Mouse (Mus musculus) erythroblast, embryonic 14.5 days (primary cell): ENCODE results near the gene Anapc11. TPM values are rescaled to one million over a fixed set of nuclear protein-coding genes. Genes with fewer than 3 reads are reported as not detected.
A peak's percentile ranks its signal among the peaks of the same experiment; 100 is the strongest.
"Not testable (repeated sequence)": the region's sequence is repeated elsewhere in the genome, so short reads cannot be mapped to it uniquely, and the experiment has no call there.

Source experiments
- H3K27me3 ChIP-seq: 2 replicates; pipeline ENCODE4 v1.6.1; 2012; ENCODE audit warnings: inconsistent platforms; ENCODE audit not compliant: control insufficient read depth
- H3K36me3 ChIP-seq: 2 replicates; pipeline ENCODE4 v1.6.1; 2012; ENCODE audit warnings: mild to moderate bottlenecking, inconsistent platforms; ENCODE audit not compliant: control insufficient read depth
- H3K4me1 ChIP-seq: 2 replicates; pipeline ENCODE4 v1.6.1; 2012; ENCODE audit warnings: inconsistent platforms; ENCODE audit not compliant: control insufficient read depth
- H3K4me3 ChIP-seq: replicated peaks from 2 replicates; pipeline ENCODE3; 2012; ENCODE audit warnings: moderate library complexity, mild to moderate bottlenecking, inconsistent platforms
- H3K9me3 ChIP-seq: 2 replicates; pipeline ENCODE4 v1.6.1; 2012; ENCODE audit warnings: low read length, inconsistent platforms, mixed read lengths; ENCODE audit not compliant: control insufficient read depth
- GATA1 ChIP-seq: IDR thresholded peaks from 2 replicates; pipeline ENCODE4 v1.6.1; 2012; ENCODE audit warnings: low read length, inconsistent platforms, mixed read lengths
- TAL1 ChIP-seq: IDR thresholded peaks from 3 replicates; pipeline ENCODE4 v1.6.1; 2012; ENCODE audit warnings: low read length, inconsistent platforms, mixed read lengths
- polyA plus RNA-seq: library from polyadenylated mRNA; stranded (reverse); fragments of >175 nt; gene quantifications from 2 replicates; pipeline ENCODE4 v1.2.3, GENCODE M21; 2012

Gene Anapc11
- polyA plus RNA-seq, 1 experiment, result 12.9 TPM

- Histone ChIP-seq H3K36me3 (peaks cover 42% of the 10 kb centered on the region), H3K4me3 (peak overlapping the region; percentile 90), H3K9me3 (peaks cover 3% of the 10 kb centered on the region; the same call in 1 of the 2 replicates), H3K27me3 (no peaks in the 10 kb centered on the region), H3K4me1 (peaks cover 56% of the 10 kb centered on the region)
- TF ChIP-seq GATA1 (no peak), TAL1 (no peak)
Observed at GRCm38 (mm10) chr11:120579316-120580107, 18.7 kb upstream of the Anapc11 start.

GRCm38 (mm10) chr11:120580190-120580589 is 18.0 kb upstream of the Anapc11 start:
- peaks cover 46% of the 10 kb centered on the region for H3K36me3 ChIP-seq
- H3K9me3 ChIP-seq, result peaks cover 3% of the 10 kb centered on the region; the same call in 1 of the 2 replicates
- peaks cover 51% of the 10 kb centered on the region for H3K4me1 ChIP-seq
- TF ChIP-seq GATA1, result no peak
- TF ChIP-seq TAL1, result no peak
- peak overlapping the region; percentile 90 for H3K4me3 ChIP-seq
- no peaks in the 10 kb centered on the region for H3K27me3 ChIP-seq

GRCm38 (mm10) chr11:120580871-120581331 is 17.3 kb upstream of the Anapc11 start:
- TF ChIP-seq TAL1 (no peak), GATA1 (no peak)
- H3K36me3 ChIP-seq, result peaks cover 53% of the 10 kb centered on the region
- H3K27me3 ChIP-seq, result no peaks in the 10 kb centered on the region
- H3K4me1 ChIP-seq, result peaks cover 50% of the 10 kb centered on the region
- H3K9me3 ChIP-seq, result peaks cover 3% of the 10 kb centered on the region; the same call in 1 of the 2 replicates
- H3K4me3 ChIP-seq, result peak overlapping the region; percentile 90

GRCm38 (mm10) chr11:120581490-120582267 is 16.5 kb upstream of the Anapc11 start, which contains the start of gene Arhgdia:
Gene Arhgdia, minus strand, starts transcription at chr11:120581624.
- Histone ChIP-seq H3K9me3 (peaks cover 3% of the 10 kb centered on the region; the same call in 1 of the 2 replicates), H3K4me3 (peak within 1 kb of the TSS; percentile 90), H3K4me1 (peaks cover 46% of the 10 kb centered on the region), H3K36me3 (peaks cover 61% of the 10 kb centered on the region), H3K27me3 (no peaks in the 10 kb centered on the region)
- TF ChIP-seq GATA1 (no peak), TAL1 (no peak)

- H3K36me3 ChIP-seq, result peaks cover 64% of the 10 kb centered on the region
Observed at GRCm38 (mm10) chr11:120582268-120582981, 15.8 kb upstream of the Anapc11 start.

GRCm38 (mm10) chr11:120582982-120583293 is 15.3 kb upstream of the Anapc11 start:
- H3K4me3 ChIP-seq, H3K27me3 ChIP-seq, H3K9me3 ChIP-seq: not testable (repeated sequence)
- Histone ChIP-seq H3K36me3 (peaks cover 64% of the 10 kb centered on the region), H3K4me1 (peaks cover 45% of the 10 kb centered on the region)

More at GRCm38 (mm10) chr11:120582268-120582981, 15.8 kb upstream of the Anapc11 start:
- H3K9me3 ChIP-seq, result peaks cover 3% of the 10 kb centered on the region; the same call in 1 of the 2 replicates
- H3K27me3 ChIP-seq, result no peaks in the 10 kb centered on the region
- peaks cover 46% of the 10 kb centered on the region for H3K4me1 ChIP-seq
- TF ChIP-seq TAL1 (no peak), GATA1 (no peak)
- peak overlapping the region; percentile 90 for H3K4me3 ChIP-seq

GRCm38 (mm10) chr11:120583937-120584336 is 14.3 kb upstream of the Anapc11 start:
- no peak overlapping the region for H3K4me3 ChIP-seq
- H3K9me3 ChIP-seq, result peaks cover 3% of the 10 kb centered on the region; the same call in 1 of the 2 replicates
- peaks cover 40% of the 10 kb centered on the region for H3K4me1 ChIP-seq
- TF ChIP-seq TAL1 (no peak), GATA1 (no peak)
- no peaks in the 10 kb centered on the region for H3K27me3 ChIP-seq
- peaks cover 64% of the 10 kb centered on the region for H3K36me3 ChIP-seq

- H3K4me3 ChIP-seq, result no peak overlapping the region
- peaks cover 30% of the 10 kb centered on the region for H3K4me1 ChIP-seq
- TF ChIP-seq TAL1 (no peak), GATA1 (no peak)
- peaks cover 94% of the 10 kb centered on the region for H3K36me3 ChIP-seq
- no peaks in the 10 kb centered on the region for H3K27me3 ChIP-seq
- H3K9me3 ChIP-seq, result peaks cover 3% of the 10 kb centered on the region; the same call in 1 of the 2 replicates
Observed at GRCm38 (mm10) chr11:120588531-120588930, 9.7 kb upstream of the Anapc11 start.
